Comparison of ENCODE assay signal across 34 mouse cellular contexts in the genomic region with DNA sequence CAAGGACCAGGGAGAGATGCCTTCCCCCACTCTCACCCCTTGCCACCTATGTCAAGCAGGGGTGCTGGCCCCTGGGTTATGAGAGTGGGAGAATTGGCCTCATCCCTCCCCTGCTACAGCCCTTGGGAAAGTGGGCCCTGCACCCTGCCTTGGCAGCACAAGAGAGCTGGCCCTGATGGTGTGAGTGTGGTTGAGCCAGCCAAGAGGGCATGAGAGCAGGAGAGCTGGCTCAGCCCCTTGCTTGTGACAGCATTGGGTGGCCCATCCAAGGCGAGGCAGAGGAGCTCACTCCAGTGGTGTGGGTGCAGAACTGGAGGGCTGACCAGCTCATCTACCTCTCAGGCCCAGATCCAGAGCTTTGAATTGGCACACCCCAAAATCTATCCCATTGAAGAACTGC.
"Had no signal": no experiment of that assay in that cellular context is flagged by ENCODE, and none has a peak within 500 bp of the region (broad histone marks: within the 10 kb centered on the region; RNA-seq: fewer than 3 reads in every experiment).

No protein-coding gene starts in this region.

- H3K4me2 ChIP-seq: heart, embryonic 11.5 days; heart, embryonic 12.5 days; heart, embryonic 13.5 days; heart, embryonic 15.5 days; hindbrain, embryonic 12.5 days; hindbrain, embryonic 13.5 days; hindbrain, embryonic 14.5 days; hindbrain, embryonic 15.5 days; intestine, embryonic 15.5 days; kidney, embryonic 15.5 days had no signal

- H3K9ac ChIP-seq: heart, embryonic 12.5 days; heart, embryonic 13.5 days; heart, embryonic 15.5 days; hindbrain, embryonic 12.5 days; hindbrain, embryonic 13.5 days; hindbrain, embryonic 14.5 days; hindbrain, embryonic 15.5 days; intestine, embryonic 15.5 days; kidney, embryonic 15.5 days had no signal

- H3K27ac ChIP-seq: heart, embryonic 13.5 days; heart, embryonic 15.5 days; hindbrain, embryonic 10.5 days; hindbrain, embryonic 12.5 days; hindbrain, embryonic 13.5 days; hindbrain, embryonic 14.5 days; hindbrain, embryonic 15.5 days; hindbrain, postnatal 0 days; intestine, embryonic 15.5 days; kidney, embryonic 15.5 days; kidney, postnatal 0 days; layer of hippocampus, adult 2 months; left cerebral cortex, adult 2 months had no signal

- ATAC-seq: hindbrain, embryonic 16.5 days; inflammation-experienced regulatory T-cells, adult 6 months; intestine, embryonic 15.5 days; intestine, embryonic 16.5 days; intestine, postnatal 0 days had no signal

- H3K36me3 ChIP-seq: heart, embryonic 12.5 days; heart, embryonic 13.5 days; heart, embryonic 15.5 days; hindbrain, embryonic 10.5 days; hindbrain, embryonic 12.5 days; hindbrain, embryonic 13.5 days; hindbrain, embryonic 15.5 days; intestine, embryonic 15.5 days; kidney, embryonic 15.5 days had no signal

- H3K27me3 ChIP-seq: intestine, embryonic 15.5 days had no signal

- H3K4me3 ChIP-seq: heart, embryonic 12.5 days; heart, embryonic 13.5 days; heart, embryonic 15.5 days; hindbrain, embryonic 10.5 days; hindbrain, embryonic 12.5 days; hindbrain, embryonic 13.5 days; hindbrain, embryonic 15.5 days; intestine, embryonic 15.5 days; kidney, embryonic 15.5 days; layer of hippocampus, adult 2 months; left cerebral cortex, adult 2 months had no signal

- H3K4me1 ChIP-seq: heart, embryonic 12.5 days; heart, embryonic 15.5 days had no signal

- H3K9me3 ChIP-seq: heart, embryonic 12.5 days; heart, embryonic 13.5 days; heart, embryonic 15.5 days; hindbrain, embryonic 10.5 days; hindbrain, embryonic 12.5 days; hindbrain, embryonic 13.5 days; hindbrain, embryonic 15.5 days; intestine, embryonic 15.5 days had no signal

- DNase-seq: heart, postnatal 10 days; heart, postnatal 36 days; heart, postnatal 4 days; kidney, adult 11 months; kidney, adult 18-20 months; kidney, adult 2 months; kidney, adult 8-10 months; kidney, adult 9 months; kidney, postnatal 10 days; kidney, postnatal 14 days; kidney, postnatal 25 days; kidney, postnatal 36 days; kidney, postnatal 4 days; layer of hippocampus, adult 9-11 months; layer of hippocampus, postnatal 36 days had no signal
